Mouse (Mus musculus) cerebellum, adult 9-10 months (tissue): ENCODE measurements at regions not wholly inside any gene's neighbourhood (a gene's known extent, or its start where the extent isn't known, plus 50 kb on each side); places are given as distances from the start of the nearest gene placed in this dataset.

Experiments used
- DNase-seq: peaks from one replicate; pipeline ENCODE4 v3.0.0; 2022

DNA sequence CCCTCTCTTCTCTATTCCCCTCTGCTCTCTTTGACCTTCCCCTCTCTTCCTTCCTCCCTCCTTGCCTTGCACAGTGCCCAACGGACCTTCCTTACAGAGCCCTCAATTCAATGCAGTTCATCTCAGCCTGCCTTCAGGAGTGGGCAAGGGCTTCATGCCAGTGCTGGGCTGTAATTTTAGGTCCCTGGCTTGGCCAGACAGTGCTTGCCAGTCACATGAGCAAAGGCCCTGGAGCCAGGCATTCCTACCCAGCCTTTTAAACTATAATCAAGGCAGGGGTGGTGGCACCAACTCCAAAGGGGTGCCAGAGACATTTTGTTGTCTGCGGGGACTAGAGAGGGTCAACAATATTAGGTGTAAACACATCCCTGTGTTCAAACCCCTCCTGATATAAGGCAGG lies 150.9 kb downstream of the Efnb1 start:
- DNase-seq = no peak

DNA sequence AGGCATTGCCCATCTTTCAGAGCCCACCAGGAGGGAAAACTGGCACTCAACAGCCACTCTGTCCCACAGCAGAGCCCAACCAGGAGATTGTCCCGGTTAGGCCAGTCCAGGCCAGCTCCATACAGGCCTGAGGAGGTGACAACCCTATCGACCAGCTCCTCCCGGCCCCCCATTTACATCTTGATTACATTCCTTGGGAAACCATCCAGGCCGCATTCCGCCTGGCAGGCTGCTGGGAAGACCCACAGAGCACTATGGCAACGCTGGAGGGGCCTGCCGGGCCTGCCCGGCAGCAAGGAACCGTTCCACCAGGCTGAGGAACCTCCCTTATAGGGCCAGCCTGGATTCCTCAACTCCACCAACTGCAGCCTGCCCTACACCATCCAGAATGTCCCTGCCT lies 149.7 kb downstream of the Efnb1 start:
- no peak for DNase-seq

- no peak for DNase-seq
These were observed 145.1 kb downstream of the Efnb1 start for GRCm38 (mm10) chrX:99280991-99281390.

DNA sequence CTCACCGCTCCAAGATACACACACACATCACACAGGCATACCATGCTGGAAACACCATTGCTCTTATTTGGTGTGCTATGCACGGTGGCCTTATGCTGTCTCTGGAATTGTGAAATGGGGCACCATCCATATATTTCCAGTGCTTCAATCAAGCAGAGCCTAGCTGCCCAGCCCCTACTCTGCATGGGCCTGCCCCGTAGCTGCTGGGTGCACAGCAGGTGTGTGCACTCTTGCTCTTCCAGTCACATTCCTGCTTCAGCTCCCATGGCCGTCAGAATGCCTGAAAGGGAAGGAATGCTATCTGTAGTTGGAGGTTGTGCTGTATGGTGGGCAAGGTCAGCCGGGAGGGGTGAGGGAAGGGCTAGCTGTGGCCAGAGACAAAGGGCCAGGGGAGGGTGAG lies 144.6 kb downstream of the Efnb1 start:
- no peak for DNase-seq

DNA sequence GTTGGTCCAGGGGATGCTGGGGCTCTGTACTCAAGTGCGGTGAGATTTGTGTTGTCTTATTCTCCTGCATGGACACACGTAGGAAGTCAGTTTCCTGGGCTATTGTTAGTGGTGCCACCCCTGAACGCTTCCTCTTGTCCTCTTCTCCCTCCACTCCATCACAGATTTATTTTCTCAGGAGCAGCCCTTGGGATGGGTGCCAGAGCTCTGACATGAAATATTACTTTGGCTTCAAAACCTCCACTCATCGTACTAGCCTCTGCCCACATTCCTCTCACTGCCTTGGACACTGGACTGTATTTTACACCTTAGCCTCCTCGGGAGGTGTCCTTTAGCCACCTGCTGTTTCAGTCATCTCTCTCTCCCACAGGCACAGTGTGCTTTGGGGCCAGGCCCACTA lies 139.6 kb downstream of the Efnb1 start:
- DNase-seq = no peak

DNA sequence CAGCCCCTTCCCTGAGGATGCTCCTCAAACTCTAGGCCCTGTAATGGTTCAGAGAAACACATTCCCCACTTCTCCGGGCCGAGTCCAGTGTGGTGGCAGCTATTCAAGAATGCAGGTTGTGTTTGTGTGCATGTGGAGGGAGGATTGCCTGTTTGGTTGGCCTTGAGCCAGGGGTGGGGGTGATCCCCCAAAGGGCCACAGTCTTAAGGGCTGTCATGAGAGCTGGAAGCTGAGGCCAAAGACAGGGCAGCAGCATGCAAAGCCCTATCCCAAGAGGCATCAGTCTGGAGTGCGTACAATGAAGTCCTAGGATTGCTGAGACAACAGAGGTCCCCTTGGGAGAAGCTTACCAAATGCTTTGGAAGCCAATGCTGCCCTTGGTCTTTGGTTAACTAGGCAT lies 136.0 kb downstream of the Efnb1 start:
- no peak for DNase-seq

GRCm38 (mm10) chrX:99249038-99249607 lies 113.2 kb downstream of the Efnb1 start:
- DNase-seq = no peak

DNA sequence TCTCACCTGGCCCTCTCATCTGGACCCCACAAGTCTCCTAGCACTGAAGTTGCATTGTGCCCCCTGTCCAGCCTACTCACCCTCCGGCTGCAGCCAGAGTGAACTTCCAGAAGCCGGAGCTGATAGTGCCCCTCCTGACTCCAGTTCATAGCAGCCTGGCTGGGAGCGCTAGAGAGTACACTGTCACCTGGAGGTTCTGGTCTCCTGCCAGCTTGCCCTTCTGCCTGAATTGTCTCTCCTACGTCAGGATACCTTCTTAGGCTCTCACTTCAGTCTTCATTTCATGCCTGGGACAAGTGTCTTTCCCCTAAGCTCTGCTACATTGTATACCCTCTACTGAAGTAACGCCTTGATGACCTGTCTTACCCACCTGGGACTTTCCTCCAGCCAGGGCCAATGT lies 112.3 kb downstream of the Efnb1 start:
- peak; percentile 18 for DNase-seq

DNA sequence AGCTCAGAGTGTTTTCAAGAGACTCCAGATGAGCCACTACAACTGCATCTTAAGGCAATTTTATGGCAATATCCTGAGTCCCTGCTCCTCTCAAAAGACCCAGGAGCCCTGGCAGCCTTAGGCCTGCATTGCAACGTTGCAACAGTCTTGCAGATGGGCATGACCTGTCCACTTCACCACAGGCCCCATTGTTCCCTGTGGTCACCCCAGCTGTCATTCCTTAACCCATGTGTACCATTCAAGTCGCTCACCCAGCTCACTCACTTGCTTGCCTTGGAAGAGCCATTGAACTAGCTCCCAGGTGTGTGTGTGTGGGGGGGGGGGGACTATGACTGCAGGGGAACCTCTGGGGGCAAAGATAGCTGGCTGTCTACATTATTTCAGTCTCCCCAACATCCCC lies 110.8 kb downstream of the Efnb1 start:
- DNase-seq = peak; percentile 47

GRCm38 (mm10) chrX:99246051-99246450 lies 110.1 kb downstream of the Efnb1 start:
- DNase-seq = no peak

- DNase-seq = no peak
These were observed 109.6 kb downstream of the Efnb1 start for GRCm38 (mm10) chrX:99245541-99245940.

DNA sequence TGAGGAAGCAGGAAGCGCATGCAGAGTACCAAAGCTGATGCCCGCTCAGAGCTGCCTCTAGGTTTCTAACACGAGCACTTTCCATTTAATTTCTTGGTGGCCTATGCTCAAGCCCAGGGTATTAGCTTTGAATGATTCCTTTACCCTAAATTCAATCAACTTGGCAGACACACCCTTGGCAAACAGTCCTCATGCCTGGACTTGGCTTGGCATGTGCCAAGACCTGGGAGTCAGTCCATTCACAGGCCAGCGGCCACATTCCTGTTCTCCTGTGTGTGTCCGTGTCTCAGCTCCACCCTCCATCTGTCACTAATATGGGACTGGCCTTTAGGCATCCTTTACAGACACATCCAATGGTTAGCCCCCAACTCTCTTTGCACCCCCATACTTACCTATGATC lies 107.3 kb downstream of the Efnb1 start:
- peak; percentile 19 for DNase-seq

DNA sequence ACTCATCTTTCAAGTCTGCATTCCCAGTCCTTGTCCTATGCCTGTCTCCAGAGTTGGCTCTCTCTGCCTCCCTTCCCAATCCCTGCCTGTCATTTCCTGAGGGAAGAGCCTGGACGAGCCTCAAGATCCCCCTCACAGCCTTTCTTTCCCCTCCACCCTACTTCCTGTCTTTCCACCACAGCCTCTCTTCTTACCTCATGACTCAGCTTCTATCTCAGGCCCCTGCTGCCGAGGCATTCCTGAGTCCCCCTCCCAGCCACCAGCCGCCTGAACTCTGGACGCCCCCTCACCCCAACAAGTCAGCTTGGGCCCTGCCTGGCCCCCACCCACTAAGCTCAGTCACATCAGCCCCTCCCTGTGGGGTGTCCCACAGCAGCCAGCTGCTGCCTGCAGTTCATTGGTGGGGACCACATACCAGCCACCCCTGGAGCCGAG lies 105.8 kb downstream of the Efnb1 start:
- no peak for DNase-seq

GRCm38 (mm10) chrX:99233035-99233434 lies 97.1 kb downstream of the Efnb1 start:
- no peak for DNase-seq

DNA sequence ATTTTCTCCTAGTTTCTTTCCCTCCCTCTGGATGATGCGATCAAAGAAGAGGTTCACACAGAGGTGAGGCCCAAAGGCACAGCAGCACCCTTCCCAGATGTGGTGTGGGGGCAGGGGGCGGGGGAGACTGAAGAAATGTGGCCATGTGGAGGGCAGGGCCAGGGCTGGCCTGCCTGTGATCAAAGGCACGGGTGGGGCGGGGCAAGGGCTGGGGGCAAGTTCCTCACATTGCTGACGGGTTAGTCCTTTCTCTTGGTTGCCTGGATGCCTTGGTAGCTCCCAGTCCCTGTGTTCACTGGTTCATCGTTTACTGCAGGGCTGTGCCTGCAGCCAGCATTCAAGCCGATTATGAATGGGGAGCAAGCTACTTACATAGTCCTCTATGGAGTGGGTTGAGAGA lies 96.4 kb downstream of the Efnb1 start:
- DNase-seq = no peak

- no peak for DNase-seq
These were observed 89.3 kb downstream of the Efnb1 start for GRCm38 (mm10) chrX:99225111-99225752.

DNA sequence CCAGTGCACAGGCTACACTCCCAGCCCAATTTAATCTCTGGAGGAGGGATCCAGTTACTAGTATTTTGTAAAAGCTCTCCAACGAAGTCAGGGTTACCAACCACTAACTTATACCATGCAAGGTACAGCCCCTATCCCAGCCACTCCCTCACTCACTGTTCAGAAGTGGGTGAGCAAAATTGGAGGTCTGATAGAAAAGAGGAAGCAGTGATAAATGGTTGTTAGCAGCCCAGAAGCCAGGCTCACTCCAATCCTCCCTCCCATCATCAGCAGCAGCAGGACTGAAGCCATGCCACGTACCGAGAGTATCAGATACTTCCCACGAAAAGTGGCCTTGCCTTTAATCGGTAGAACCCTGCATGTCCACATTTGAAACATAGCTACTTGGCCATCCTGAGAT lies 86.1 kb downstream of the Efnb1 start:
- no peak for DNase-seq

GRCm38 (mm10) chrX:99220674-99221455 lies 84.9 kb downstream of the Efnb1 start:
- no peak for DNase-seq

- no peak for DNase-seq
These were observed 82.3 kb downstream of the Efnb1 start for GRCm38 (mm10) chrX:99218213-99218612.

DNA sequence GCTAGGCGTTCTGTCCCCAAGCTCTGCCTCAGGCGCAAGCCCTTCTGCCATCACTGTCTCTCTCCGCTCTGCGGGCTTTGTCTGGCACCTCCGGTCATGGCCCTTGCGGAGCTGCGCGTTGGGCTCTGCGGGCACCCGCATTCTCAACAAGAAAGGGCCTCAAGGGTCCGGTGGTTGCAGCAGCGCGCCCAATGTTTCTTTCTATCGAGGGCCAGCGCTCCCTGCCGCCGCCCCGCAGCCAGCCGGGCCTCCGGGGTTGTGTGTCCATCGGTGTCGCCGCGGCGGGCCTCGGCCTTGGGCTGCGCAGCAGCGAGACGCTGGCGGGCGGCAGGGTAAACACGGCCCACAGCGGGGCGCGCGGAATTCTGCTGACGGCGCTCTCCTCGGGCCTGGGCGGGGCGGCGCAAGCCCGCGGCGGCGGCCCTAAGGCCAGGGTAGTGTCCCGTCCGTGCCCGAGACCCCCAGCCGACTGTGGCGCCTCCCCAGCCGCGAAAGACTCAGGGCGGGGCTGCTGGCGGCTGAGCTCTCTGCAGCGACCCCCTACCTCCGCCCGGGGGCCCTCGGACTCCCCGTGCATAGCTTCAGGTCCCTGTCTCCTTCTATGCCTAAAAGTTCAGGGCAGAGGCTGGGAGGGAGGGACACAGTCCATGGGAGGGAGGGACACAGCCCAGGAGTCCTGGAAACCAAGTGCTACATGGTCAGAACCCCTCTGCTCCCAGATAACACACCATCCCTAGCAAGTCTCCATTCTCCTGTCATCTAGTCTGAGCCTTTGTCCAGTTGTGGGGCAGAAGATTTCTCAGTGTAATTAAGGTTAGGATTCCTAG lies 80.9 kb downstream of the Efnb1 start:
- DNase-seq = peak; percentile 30

DNA sequence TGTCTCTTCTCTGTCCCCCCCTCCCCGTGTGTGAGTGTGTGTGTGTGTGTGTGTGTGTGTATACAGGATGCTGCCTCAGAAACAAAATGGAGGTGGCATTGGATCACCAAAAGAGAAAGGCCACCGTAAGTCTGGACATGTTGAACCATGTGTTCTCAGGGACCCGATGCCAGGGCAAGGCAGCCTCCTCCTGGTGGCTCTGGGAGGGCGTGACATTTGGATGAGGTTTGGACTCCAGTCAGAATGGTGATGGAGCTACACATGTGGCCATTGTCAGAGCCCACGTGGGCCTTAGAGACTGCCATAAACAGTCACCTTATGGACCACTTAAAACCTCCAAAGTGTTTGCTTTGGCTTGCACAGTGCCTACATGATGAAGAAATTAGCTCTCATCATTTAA lies 80.0 kb downstream of the Efnb1 start:
- DNase-seq = no peak

- DNase-seq = no peak
These were observed 79.2 kb downstream of the Efnb1 start for GRCm38 (mm10) chrX:99215111-99215510.

DNA sequence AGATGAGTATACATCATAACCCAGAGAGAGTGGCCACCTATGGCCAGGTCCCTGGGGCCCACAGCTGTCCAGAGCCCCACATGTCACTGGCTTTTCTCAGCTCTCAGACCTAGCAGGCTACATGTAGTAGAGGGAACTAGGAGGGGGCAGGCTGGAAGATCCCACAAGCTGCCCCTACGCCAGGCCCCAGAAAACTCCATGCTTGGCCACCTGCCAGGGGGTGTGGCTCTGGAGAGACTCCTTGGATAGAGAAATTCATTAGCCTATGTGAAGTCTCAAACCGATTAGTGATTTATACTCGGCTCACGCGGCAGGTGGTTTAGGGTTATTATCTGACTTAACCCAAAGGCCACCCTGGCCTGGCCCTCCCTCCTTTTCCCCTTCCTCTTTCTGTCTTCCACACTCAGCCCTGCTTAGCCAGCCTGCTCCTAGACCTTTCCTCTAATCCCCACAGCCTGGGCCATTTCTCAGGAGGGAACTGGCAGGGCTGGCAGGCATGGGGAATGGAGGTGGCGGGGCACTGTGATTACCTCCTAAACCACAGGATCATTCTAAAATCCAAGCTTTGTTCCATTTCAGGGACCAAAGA lies 77.7 kb downstream of the Efnb1 start:
- no peak for DNase-seq
